Mouse (Mus musculus): ENCODE data around the gene Cpt1a. TPM values are rescaled to one million over a fixed set of nuclear protein-coding genes. Genes with fewer than 3 reads are reported as not detected.

The Cpt1a gene
- 10 to 100 TPM; 25.5 to 31.1 TPM for total RNA-seq (2021)

GRCm38 (mm10) chr19:3322261-3322969 lies at the start of gene Cpt1a:
TSS of gene Cpt1a (plus strand) at chr19:3322334.
- DNase-seq (ENCODE audit: low spot score in 2 of 2): no peak
- intact Hi-C loops (cut with DNase I): loop anchor here (2.0 kb wide), 1 partner anchor 32 kb away; no protein-coding TSS in a partner anchor

GRCm38 (mm10) chr19:3273331-3273730 lies 48.8 kb upstream of the Cpt1a start:
- intact Hi-C loops (cut with DNase I): no loop called here
- DNase-seq (ENCODE audit: low spot score in 2 of 2): no peak

- no peak for DNase-seq (ENCODE audit: low spot score in 2 of 2)
Measured at GRCm38 (mm10) chr19:3275744-3276365, 46.3 kb upstream of the Cpt1a start.

GRCm38 (mm10) chr19:3281886-3282285 lies 40.2 kb upstream of the Cpt1a start:
- intact Hi-C loops (cut with DNase I): no loop called here

More at GRCm38 (mm10) chr19:3275744-3276365, 46.3 kb upstream of the Cpt1a start:
- intact Hi-C loops (cut with DNase I): no loop called here

GRCm38 (mm10) chr19:3282572-3283467 lies 39.3 kb upstream of the Cpt1a start, which contains the start of the genes Mrpl21 and Ighmbp2:
TSS of gene Mrpl21 (plus strand) at chr19:3282901.
TSS of gene Ighmbp2 (minus strand) at chr19:3283017.
- DNase-seq (ENCODE audit: low spot score in 2 of 2): peak; percentile 94
- intact Hi-C loops (cut with DNase I): no loop called here

More at GRCm38 (mm10) chr19:3281886-3282285, 40.2 kb upstream of the Cpt1a start:
- DNase-seq (ENCODE audit: low spot score in 2 of 2): no peak

GRCm38 (mm10) chr19:3289006-3289405 lies 33.1 kb upstream of the Cpt1a start:
- intact Hi-C loops (cut with DNase I): no loop called here
- DNase-seq (ENCODE audit: low spot score in 2 of 2): no peak

GRCm38 (mm10) chr19:3292028-3292427 lies 30.1 kb upstream of the Cpt1a start:
- intact Hi-C loops (cut with DNase I): loop anchor here (5.0 kb wide), 1 partner anchor 160 kb away; no protein-coding TSS in a partner anchor
- peak; percentile 43 to 54 for DNase-seq (ENCODE audit: low spot score in 2 of 2)

- DNase-seq (ENCODE audit: low spot score in 2 of 2): no peak
- intact Hi-C loops (cut with DNase I): loop anchor here (5.0 kb wide), 1 partner anchor 159 kb away; no protein-coding TSS in a partner anchor
Measured at GRCm38 (mm10) chr19:3292993-3293392, 29.1 kb upstream of the Cpt1a start.

GRCm38 (mm10) chr19:3295245-3295644 lies 26.9 kb upstream of the Cpt1a start:
- DNase-seq (ENCODE audit: low spot score in 2 of 2): no peak
- intact Hi-C loops (cut with DNase I): no loop called here

GRCm38 (mm10) chr19:3297034-3297433 lies 25.1 kb upstream of the Cpt1a start:
- no peak for DNase-seq (ENCODE audit: low spot score in 2 of 2)

GRCm38 (mm10) chr19:3297775-3298174 lies 24.4 kb upstream of the Cpt1a start:
- intact Hi-C loops (cut with DNase I): no loop called here
- no peak for DNase-seq (ENCODE audit: low spot score in 2 of 2)

More at GRCm38 (mm10) chr19:3297034-3297433, 25.1 kb upstream of the Cpt1a start:
- intact Hi-C loops (cut with DNase I): no loop called here

GRCm38 (mm10) chr19:3304017-3304416 lies 18.1 kb upstream of the Cpt1a start:
- intact Hi-C loops (cut with DNase I): no loop called here

GRCm38 (mm10) chr19:3307175-3307949 lies 14.8 kb upstream of the Cpt1a start:
- intact Hi-C loops (cut with DNase I): no loop called here
- DNase-seq (ENCODE audit: low spot score in 2 of 2): no peak

More at GRCm38 (mm10) chr19:3304017-3304416, 18.1 kb upstream of the Cpt1a start:
- DNase-seq (ENCODE audit: low spot score in 2 of 2): no peak

GRCm38 (mm10) chr19:3319341-3319740 lies 2.8 kb upstream of the Cpt1a start:
- intact Hi-C loops (cut with DNase I): loop anchor here (10.0 kb wide), 1 partner anchor 125 kb away; no protein-coding TSS in a partner anchor
- DNase-seq (ENCODE audit: low spot score in 2 of 2): no peak

GRCm38 (mm10) chr19:3320086-3320485 lies 2.0 kb upstream of the Cpt1a start:
- intact Hi-C loops (cut with DNase I): no loop called here
- DNase-seq (ENCODE audit: low spot score in 2 of 2): no peak

GRCm38 (mm10) chr19:3320801-3321200 lies 1.3 kb upstream of the Cpt1a start:
- intact Hi-C loops (cut with DNase I): no loop called here
- no peak for DNase-seq (ENCODE audit: low spot score in 2 of 2)

- intact Hi-C loops (cut with DNase I): loop anchor here (2.0 kb wide), 1 partner anchor 33 kb away; no protein-coding TSS in a partner anchor
- DNase-seq (ENCODE audit: low spot score in 2 of 2): no peak
Measured at GRCm38 (mm10) chr19:3321617-3322016, 517 bp upstream of the Cpt1a start.

- DNase-seq (ENCODE audit: low spot score in 2 of 2): peak; percentile 61 to 64
- intact Hi-C loops (cut with DNase I): loop anchor here (2.0 kb wide), 1 partner anchor 32 kb away; no protein-coding TSS in a partner anchor
Measured at GRCm38 (mm10) chr19:3323201-3323621, 1.1 kb downstream of the Cpt1a start.

Data from left cerebral cortex, postnatal 36 days (tissue).